Mouse (Mus musculus) testis, adult 2 months (tissue): ENCODE measurements at regions not wholly inside any gene's neighbourhood (a gene's known extent, or its start where the extent isn't known, plus 50 kb on each side); places are given as distances from the start of the nearest gene placed in this dataset.

ENCODE experiments used
- H3K27ac ChIP-seq: fragments of 200-500 bp; 2 replicates; pipeline ENCODE4 v1.5.1; 2012; ENCODE audit warnings: low read depth, low read length; ENCODE audit not compliant: control insufficient read depth, insufficient read depth
- H3K27me3 ChIP-seq: fragments of 200-500 bp; 2 replicates; pipeline ENCODE4 v1.6.1; 2012; ENCODE audit warnings: mild to moderate bottlenecking, low read length, moderate library complexity; ENCODE audit not compliant: control insufficient read depth, insufficient read depth
- H3K36me3 ChIP-seq: fragments of 200-500 bp; 2 replicates; pipeline ENCODE4 v1.6.1; 2012; ENCODE audit warnings: mild to moderate bottlenecking, low read length; ENCODE audit not compliant: control insufficient read depth, insufficient read depth
- H3K4me1 ChIP-seq: fragments of 200-500 bp; 2 replicates; pipeline ENCODE4 v1.6.1; 2012; ENCODE audit warnings: low read length; ENCODE audit not compliant: control insufficient read depth, insufficient read depth
- H3K4me3 ChIP-seq: fragments of 200-500 bp; 2 replicates; pipeline ENCODE4 v1.5.1; 2012; ENCODE audit warnings: low read depth, mild to moderate bottlenecking, low read length, moderate library complexity, mixed read lengths; ENCODE audit not compliant: control insufficient read depth
- CTCF ChIP-seq: fragments of 200-500 bp; IDR thresholded peaks from 2 replicates; pipeline ENCODE4 v1.5.1; 2012; ENCODE audit warnings: low read depth, mild to moderate bottlenecking, inconsistent platforms, low read length, moderate library complexity; ENCODE audit not compliant: control insufficient read depth, insufficient read depth, insufficient replicate concordance
- POLR2A ChIP-seq: fragments of 200-500 bp; IDR thresholded peaks from 2 replicates; pipeline ENCODE4 v1.6.1; 2012; ENCODE audit warnings: low read depth, mild to moderate bottlenecking, inconsistent platforms, low read length, moderate library complexity; ENCODE audit not compliant: control insufficient read depth

DNA sequence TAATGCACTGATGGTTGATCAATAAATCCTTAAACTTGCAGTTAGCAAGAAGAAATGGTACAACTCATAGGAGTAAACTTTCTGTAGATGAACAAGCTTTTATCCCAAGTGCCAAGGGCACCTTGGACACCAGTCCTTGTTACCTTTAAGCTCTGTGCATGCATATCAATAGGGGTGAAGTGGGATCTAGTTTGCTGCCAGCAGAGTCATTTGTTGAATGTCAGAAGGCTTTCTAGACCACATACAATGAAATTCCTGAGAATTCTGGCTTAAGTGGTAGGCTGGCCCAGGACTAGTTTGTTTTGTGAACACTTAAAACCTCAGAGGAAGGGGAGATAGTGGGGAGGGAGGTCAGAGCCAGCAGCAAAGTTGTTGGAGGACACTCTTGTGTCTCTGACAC is 437.9 kb upstream of the 4930412O13Rik start:
- no peaks in the 10 kb centered on the region for H3K36me3 ChIP-seq
- H3K27ac ChIP-seq: no peak overlapping the region
- H3K4me3 ChIP-seq: no peak overlapping the region
- H3K4me1 ChIP-seq: no peaks in the 10 kb centered on the region
- no peaks in the 10 kb centered on the region for H3K27me3 ChIP-seq
- no peak for TF ChIP-seq CTCF
- no peak for TF ChIP-seq POLR2A

- TF ChIP-seq CTCF (no peak), POLR2A (no peak)
- no peak overlapping the region for H3K4me3 ChIP-seq
- H3K36me3 ChIP-seq: no peaks in the 10 kb centered on the region
- H3K27ac ChIP-seq: no peak overlapping the region
- no peaks in the 10 kb centered on the region for H3K27me3 ChIP-seq
- no peaks in the 10 kb centered on the region for H3K4me1 ChIP-seq
These were observed 435.2 kb upstream of the 4930412O13Rik start for GRCm38 (mm10) chr2:9445826-9446225.

DNA sequence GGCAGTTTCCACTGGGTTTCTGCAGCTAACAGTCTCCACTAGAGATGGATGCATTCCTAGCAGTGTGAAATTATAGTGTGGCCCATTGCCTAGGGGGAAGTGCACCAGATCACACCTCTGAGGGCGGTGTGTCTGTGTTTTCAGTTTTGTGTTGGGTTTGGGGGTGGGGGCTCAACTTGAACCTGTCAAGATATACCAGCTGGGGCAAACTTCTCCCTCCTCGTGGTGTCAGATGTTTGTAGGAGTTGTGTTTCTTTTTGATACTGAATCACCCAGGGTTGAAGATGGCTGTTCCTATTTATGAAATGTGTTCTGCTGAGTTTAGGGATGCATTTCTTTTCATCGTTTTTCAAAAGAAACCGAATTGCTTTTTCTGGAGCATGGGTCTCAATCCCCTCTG is 416.6 kb upstream of the 4930412O13Rik start:
- Histone ChIP-seq H3K36me3 (no peaks in the 10 kb centered on the region), H3K27me3 (no peaks in the 10 kb centered on the region), H3K4me3 (no peak overlapping the region), H3K27ac (no peak overlapping the region), H3K4me1 (no peaks in the 10 kb centered on the region)
- TF ChIP-seq CTCF (no peak), POLR2A (no peak)

- Histone ChIP-seq H3K27ac (no peak overlapping the region), H3K27me3 (no peaks in the 10 kb centered on the region), H3K36me3 (no peaks in the 10 kb centered on the region), H3K4me1 (no peaks in the 10 kb centered on the region), H3K4me3 (no peak overlapping the region)
- no peak for TF ChIP-seq CTCF
- TF ChIP-seq POLR2A: no peak
These were observed 416.2 kb upstream of the 4930412O13Rik start for GRCm38 (mm10) chr2:9464818-9465217.

DNA sequence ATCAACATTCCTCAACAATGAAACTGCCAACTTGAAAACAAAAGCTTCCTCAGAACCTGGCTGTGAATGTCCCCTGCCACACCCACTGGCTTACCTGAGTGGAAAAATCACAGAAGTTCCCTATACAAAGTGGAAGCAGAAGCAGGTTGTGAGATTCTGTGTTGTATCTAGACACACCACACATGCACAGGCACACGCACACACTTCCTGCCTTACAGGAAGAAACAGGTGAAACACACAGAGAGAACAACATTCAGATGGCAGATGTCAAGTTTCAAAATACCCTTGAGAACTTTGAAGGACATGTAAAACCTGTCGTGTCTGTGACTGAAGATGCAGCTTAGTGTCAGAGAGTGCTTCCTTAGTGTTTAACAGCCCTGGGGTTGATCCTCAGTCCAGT is 413.5 kb upstream of the 4930412O13Rik start:
- Histone ChIP-seq H3K4me3 (no peak overlapping the region), H3K27ac (no peak overlapping the region), H3K36me3 (no peaks in the 10 kb centered on the region), H3K4me1 (no peaks in the 10 kb centered on the region), H3K27me3 (no peaks in the 10 kb centered on the region)
- no peak for TF ChIP-seq CTCF
- TF ChIP-seq POLR2A: no peak

DNA sequence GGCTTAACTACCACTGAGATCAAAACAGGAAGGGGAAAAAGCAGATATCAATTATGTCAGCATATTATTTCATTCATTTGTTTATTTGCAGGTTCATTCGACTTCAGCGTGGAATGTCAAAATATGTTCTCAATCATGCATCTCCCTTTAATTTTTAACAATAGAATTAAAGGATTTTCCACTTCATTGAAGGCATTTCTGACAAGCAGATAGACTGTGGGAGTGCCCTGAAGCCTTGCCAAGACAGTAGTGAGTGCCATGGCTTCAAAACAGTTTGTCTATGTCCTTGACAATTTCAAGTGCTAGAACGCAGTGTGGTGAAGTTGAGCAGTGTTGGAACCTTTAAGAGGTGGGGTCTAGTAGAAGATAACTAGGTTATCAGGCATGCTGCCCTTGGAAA is 412.4 kb upstream of the 4930412O13Rik start:
- Histone ChIP-seq H3K4me3 (no peak overlapping the region), H3K27me3 (no peaks in the 10 kb centered on the region), H3K27ac (no peak overlapping the region), H3K4me1 (no peaks in the 10 kb centered on the region), H3K36me3 (no peaks in the 10 kb centered on the region)
- TF ChIP-seq POLR2A (no peak), CTCF (no peak)

DNA sequence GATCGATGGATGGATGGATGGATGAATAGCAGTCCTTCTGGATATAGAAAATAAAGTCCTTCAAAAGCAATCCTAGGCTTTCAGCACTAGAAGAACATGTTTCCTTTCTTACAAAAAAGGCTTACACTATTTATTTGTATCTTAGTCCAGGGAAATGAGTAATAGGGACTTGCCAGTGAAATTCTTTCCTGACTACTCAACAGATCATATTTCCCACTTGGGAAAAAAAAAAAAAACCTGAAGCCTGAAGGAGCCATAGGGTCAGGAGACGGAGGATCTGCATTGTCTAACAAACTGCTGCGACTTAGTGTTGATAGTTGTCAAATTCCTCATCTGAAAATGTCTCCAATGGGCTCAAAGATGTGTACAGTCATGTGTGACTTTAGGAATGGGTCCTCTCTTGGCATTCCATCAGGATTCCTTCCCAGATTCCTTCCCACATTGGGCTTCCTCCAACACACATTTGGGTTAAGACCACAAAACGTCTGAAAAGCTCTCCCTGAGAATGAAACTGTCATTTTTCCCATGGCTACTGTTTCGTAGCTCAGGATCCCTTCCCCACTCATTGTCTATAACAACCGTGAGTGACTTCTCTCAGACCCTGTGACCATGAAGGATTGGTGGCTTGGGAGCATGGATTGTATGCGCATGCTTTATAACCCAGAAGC is 399.2 kb upstream of the 4930412O13Rik start:
- H3K27ac ChIP-seq: no peak overlapping the region
- H3K36me3 ChIP-seq: no peaks in the 10 kb centered on the region
- H3K4me1 ChIP-seq: no peaks in the 10 kb centered on the region
- H3K27me3 ChIP-seq: no peaks in the 10 kb centered on the region
- H3K4me3 ChIP-seq: no peak overlapping the region
- no peak for TF ChIP-seq POLR2A
- TF ChIP-seq CTCF: no peak
